Mouse (Mus musculus): Measurements from ENCODE around the gene Pla2g4a. TPM values are rescaled to one million over a fixed set of nuclear protein-coding genes. Genes with fewer than 3 reads are reported as not detected.
"Not testable (repeated sequence)": the region's sequence is repeated elsewhere in the genome, so short reads cannot be mapped to it uniquely, and the experiment has no call there.

Pla2g4a gene
- polyA plus RNA-seq, 1 experiment from 2014 or later, result 23.6 TPM

- no peak overlapping the region for H3K4me3 ChIP-seq (ENCODE audit: low read depth, low read length)
- ATAC-seq (replicated peaks; ENCODE audit: low FRiP score) (no peak), DNase-seq (ENCODE audit: low spot score) (no peak)
- no peaks in the 10 kb centered on the region for H3K27me3 ChIP-seq (replicated peaks; ENCODE audit: control insufficient read depth, insufficient read depth, low read length)
- H3K9ac ChIP-seq (ENCODE audit: low read depth, low read length), result no peak overlapping the region
- peaks cover 13% of the 10 kb centered on the region; the same call in 1 of the 2 replicates for H3K4me1 ChIP-seq (replicated peaks; ENCODE audit: control insufficient read depth, insufficient read depth, low read length)
- H3K36me3 ChIP-seq (ENCODE audit: control insufficient read depth, insufficient read depth, low read length), result no peaks in the 10 kb centered on the region
- no peak overlapping the region for H3K4me2 ChIP-seq
- no peaks in the 10 kb centered on the region for H3K9me3 ChIP-seq (ENCODE audit: control insufficient read depth, low read length)
- no peak overlapping the region for H3K27ac ChIP-seq (ENCODE audit: low read depth, low read length)
- 55% methylated on average over 3 of the region's 3 CpGs for WGBS
These were observed 14.7 kb downstream of the Pla2g4a start for GRCm38 (mm10) chr1:149946432-149946831.

- DNase-seq (ENCODE audit: low spot score), result no peak
- no peaks in the 10 kb centered on the region for H3K36me3 ChIP-seq (ENCODE audit: control insufficient read depth, insufficient read depth, low read length)
- WGBS, result 55% methylated on average over 2 of the region's 2 CpGs
These were observed 17.5 kb downstream of the Pla2g4a start for GRCm38 (mm10) chr1:149943611-149944010.

GRCm38 (mm10) chr1:149940301-149940700 is 20.8 kb downstream of the Pla2g4a start:
- Histone ChIP-seq H3K4me1 (replicated peaks; ENCODE audit: control insufficient read depth, insufficient read depth, low read length) (peaks cover 26% of the 10 kb centered on the region), H3K4me2 (no peak overlapping the region), H3K27ac (ENCODE audit: low read depth, low read length) (no peak overlapping the region), H3K9me3 (ENCODE audit: control insufficient read depth, low read length) (no peaks in the 10 kb centered on the region), H3K4me3 (ENCODE audit: low read depth, low read length) (no peak overlapping the region), H3K36me3 (ENCODE audit: control insufficient read depth, insufficient read depth, low read length) (no peaks in the 10 kb centered on the region), H3K9ac (ENCODE audit: low read depth, low read length) (no peak overlapping the region), H3K27me3 (replicated peaks; ENCODE audit: control insufficient read depth, insufficient read depth, low read length) (no peaks in the 10 kb centered on the region)
- WGBS, result 19% methylated on average over 1 of the region's 1 CpGs
- ATAC-seq (replicated peaks; ENCODE audit: low FRiP score) (no peak), DNase-seq (ENCODE audit: low spot score) (no peak)

More at GRCm38 (mm10) chr1:149943611-149944010, 17.5 kb downstream of the Pla2g4a start:
- no peak overlapping the region for H3K4me3 ChIP-seq (ENCODE audit: low read depth, low read length)
- H3K9me3 ChIP-seq (ENCODE audit: control insufficient read depth, low read length), result no peaks in the 10 kb centered on the region
- no peak overlapping the region for H3K4me2 ChIP-seq
- no peaks in the 10 kb centered on the region for H3K27me3 ChIP-seq (replicated peaks; ENCODE audit: control insufficient read depth, insufficient read depth, low read length)
- H3K9ac ChIP-seq (ENCODE audit: low read depth, low read length), result no peak overlapping the region
- H3K27ac ChIP-seq (ENCODE audit: low read depth, low read length), result no peak overlapping the region
- H3K4me1 ChIP-seq (replicated peaks; ENCODE audit: control insufficient read depth, insufficient read depth, low read length), result peaks cover 25% of the 10 kb centered on the region
- no peak for ATAC-seq (replicated peaks; ENCODE audit: low FRiP score)

GRCm38 (mm10) chr1:149939261-149940032 is 21.6 kb downstream of the Pla2g4a start:
- WGBS, result 42% methylated on average over 9 of the region's 9 CpGs
- no peak for ATAC-seq (replicated peaks; ENCODE audit: low FRiP score)
- Histone ChIP-seq H3K9me3 (ENCODE audit: control insufficient read depth, low read length) (no peaks in the 10 kb centered on the region), H3K4me1 (replicated peaks; ENCODE audit: control insufficient read depth, insufficient read depth, low read length) (peaks cover 26% of the 10 kb centered on the region), H3K4me3 (ENCODE audit: low read depth, low read length) (no peak overlapping the region), H3K4me2 (peak overlapping the region; percentile 4; the same call in 1 of the 2 replicates), H3K36me3 (ENCODE audit: control insufficient read depth, insufficient read depth, low read length) (no peaks in the 10 kb centered on the region), H3K27ac (ENCODE audit: low read depth, low read length) (no peak overlapping the region), H3K9ac (ENCODE audit: low read depth, low read length) (no peak overlapping the region), H3K27me3 (replicated peaks; ENCODE audit: control insufficient read depth, insufficient read depth, low read length) (no peaks in the 10 kb centered on the region)
- no peak for DNase-seq (ENCODE audit: low spot score)

- H3K4me3 ChIP-seq (ENCODE audit: low read depth, low read length), result no peak overlapping the region
- H3K27ac ChIP-seq (ENCODE audit: low read depth, low read length), result no peak overlapping the region
- peaks cover 26% of the 10 kb centered on the region for H3K4me1 ChIP-seq (replicated peaks; ENCODE audit: control insufficient read depth, insufficient read depth, low read length)
- H3K27me3 ChIP-seq (replicated peaks; ENCODE audit: control insufficient read depth, insufficient read depth, low read length), result no peaks in the 10 kb centered on the region
- H3K9ac ChIP-seq (ENCODE audit: low read depth, low read length), result no peak overlapping the region
- 33% methylated on average over 4 of the region's 4 CpGs for WGBS
- peak overlapping the region; percentile 14; the same call in 1 of the 2 replicates for H3K4me2 ChIP-seq
- no peaks in the 10 kb centered on the region for H3K9me3 ChIP-seq (ENCODE audit: control insufficient read depth, low read length)
- no peaks in the 10 kb centered on the region for H3K36me3 ChIP-seq (ENCODE audit: control insufficient read depth, insufficient read depth, low read length)
- DNase-seq (ENCODE audit: low spot score) (no peak), ATAC-seq (replicated peaks; ENCODE audit: low FRiP score) (peak; percentile 73)
These were observed 23.3 kb downstream of the Pla2g4a start for GRCm38 (mm10) chr1:149937825-149938224.

- no peak overlapping the region for H3K4me3 ChIP-seq (ENCODE audit: low read depth, low read length)
- ATAC-seq (replicated peaks; ENCODE audit: low FRiP score), result no peak
- H3K9ac ChIP-seq (ENCODE audit: low read depth, low read length), result no peak overlapping the region
- H3K4me1 ChIP-seq (replicated peaks; ENCODE audit: control insufficient read depth, insufficient read depth, low read length), result no peaks in the 10 kb centered on the region
- no peak for DNase-seq (ENCODE audit: low spot score)
- no peak overlapping the region for H3K4me2 ChIP-seq
- H3K27me3 ChIP-seq (replicated peaks; ENCODE audit: control insufficient read depth, insufficient read depth, low read length), result no peaks in the 10 kb centered on the region
- no peak overlapping the region for H3K27ac ChIP-seq (ENCODE audit: low read depth, low read length)
- H3K36me3 ChIP-seq (ENCODE audit: control insufficient read depth, insufficient read depth, low read length), result no peaks in the 10 kb centered on the region
- WGBS, result 74% methylated on average over 5 of the region's 5 CpGs
- no peaks in the 10 kb centered on the region for H3K9me3 ChIP-seq (ENCODE audit: control insufficient read depth, low read length)
These were observed 31.9 kb downstream of the Pla2g4a start for GRCm38 (mm10) chr1:149929140-149929539.

GRCm38 (mm10) chr1:149923737-149924136 is 37.4 kb downstream of the Pla2g4a start:
- H3K9me3 ChIP-seq (ENCODE audit: control insufficient read depth, low read length), result not testable (repeated sequence)
- ATAC-seq (replicated peaks; ENCODE audit: low FRiP score), result 0 out of 2 replicates have a peak, but pooled peaks have one; percentile 5

GRCm38 (mm10) chr1:149922219-149922618 is 38.9 kb downstream of the Pla2g4a start:
- no peak overlapping the region for H3K27ac ChIP-seq (ENCODE audit: low read depth, low read length)
- DNase-seq (ENCODE audit: low spot score) (no peak), ATAC-seq (replicated peaks; ENCODE audit: low FRiP score) (no peak)
- H3K4me2 ChIP-seq, result no peak overlapping the region
- H3K36me3 ChIP-seq (ENCODE audit: control insufficient read depth, insufficient read depth, low read length), result no peaks in the 10 kb centered on the region
- H3K27me3 ChIP-seq (replicated peaks; ENCODE audit: control insufficient read depth, insufficient read depth, low read length), result no peaks in the 10 kb centered on the region
- 75% methylated on average over 1 of the region's 1 CpGs for WGBS
- no peak overlapping the region for H3K4me3 ChIP-seq (ENCODE audit: low read depth, low read length)
- H3K4me1 ChIP-seq (replicated peaks; ENCODE audit: control insufficient read depth, insufficient read depth, low read length), result no peaks in the 10 kb centered on the region
- H3K9me3 ChIP-seq (ENCODE audit: control insufficient read depth, low read length), result no peaks in the 10 kb centered on the region
- no peak overlapping the region for H3K9ac ChIP-seq (ENCODE audit: low read depth, low read length)

More at GRCm38 (mm10) chr1:149923737-149924136, 37.4 kb downstream of the Pla2g4a start:
- 86% methylated on average over 1 of the region's 1 CpGs for WGBS
- not testable (repeated sequence) for H3K27ac ChIP-seq (ENCODE audit: low read depth, low read length); DNase-seq (ENCODE audit: low spot score); H3K36me3 ChIP-seq (ENCODE audit: control insufficient read depth, insufficient read depth, low read length); H3K4me1 ChIP-seq (replicated peaks; ENCODE audit: control insufficient read depth, insufficient read depth, low read length); H3K4me3 ChIP-seq (ENCODE audit: low read depth, low read length); H3K27me3 ChIP-seq (replicated peaks; ENCODE audit: control insufficient read depth, insufficient read depth, low read length); H3K9ac ChIP-seq (ENCODE audit: low read depth, low read length); H3K4me2 ChIP-seq

GRCm38 (mm10) chr1:149921325-149921724 is 39.8 kb downstream of the Pla2g4a start:
- WGBS, result 79% methylated on average over 5 of the region's 5 CpGs
- ATAC-seq (replicated peaks; ENCODE audit: low FRiP score) (no peak), DNase-seq (ENCODE audit: low spot score) (no peak)
- H3K4me1 ChIP-seq (replicated peaks; ENCODE audit: control insufficient read depth, insufficient read depth, low read length), result no peaks in the 10 kb centered on the region
- H3K9me3 ChIP-seq (ENCODE audit: control insufficient read depth, low read length), result no peaks in the 10 kb centered on the region
- H3K4me2 ChIP-seq, result no peak overlapping the region
- H3K4me3 ChIP-seq (ENCODE audit: low read depth, low read length), result no peak overlapping the region
- H3K9ac ChIP-seq (ENCODE audit: low read depth, low read length), result no peak overlapping the region
- H3K27ac ChIP-seq (ENCODE audit: low read depth, low read length), result no peak overlapping the region
- no peaks in the 10 kb centered on the region for H3K27me3 ChIP-seq (replicated peaks; ENCODE audit: control insufficient read depth, insufficient read depth, low read length)
- no peaks in the 10 kb centered on the region for H3K36me3 ChIP-seq (ENCODE audit: control insufficient read depth, insufficient read depth, low read length)
